18 mouse cellular contexts compared by ENCODE assay signal in the genomic region with DNA sequence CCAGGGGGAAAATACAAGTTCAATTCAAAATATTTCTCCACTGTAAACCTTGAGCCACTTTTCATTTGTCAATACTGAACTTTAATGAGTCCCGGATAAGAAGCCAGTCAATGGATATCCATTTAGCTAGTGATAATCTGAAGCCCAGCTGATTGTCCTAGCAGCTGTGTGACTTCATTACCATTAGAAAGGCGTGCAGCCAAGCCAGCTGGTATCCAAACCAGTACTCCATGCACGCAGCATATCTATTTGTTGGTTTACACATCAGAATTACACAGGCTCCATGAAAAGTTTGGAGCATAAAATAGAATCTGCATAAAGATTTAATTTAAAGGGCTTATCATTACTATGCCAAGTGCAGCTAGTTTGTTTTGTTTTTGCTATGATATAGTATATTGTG.
DNase-seq lines count a peak whose midpoint lies in the region; ATAC-seq lines count a peak whose summit lies in the region.
"Had no signal": no experiment of that assay in that cellular context is flagged by ENCODE, and none has a peak within 500 bp of the region (broad histone marks: within the 10 kb centered on the region; RNA-seq: fewer than 3 reads in every experiment).

No protein-coding gene starts in this region.

- H3K9ac ChIP-seq in hindbrain, embryonic 11.5 days (ENCODE audit: low read depth, low read length): no peak overlapping the region
- no peak overlapping the region for H3K9ac ChIP-seq in midbrain, embryonic 14.5 days (replicated peaks; ENCODE audit: low read length)
- H3K9ac ChIP-seq: heart, embryonic 12.5 days; kidney, embryonic 15.5 days; liver, embryonic 13.5 days; stomach, embryonic 15.5 days had no signal

- H3K4me2 ChIP-seq in hindbrain, embryonic 11.5 days (replicated peaks; ENCODE audit: low read depth, low read length): no peak overlapping the region
- H3K4me2 ChIP-seq in midbrain, embryonic 14.5 days (ENCODE audit: low read length): no peak overlapping the region
- H3K4me2 ChIP-seq: heart, embryonic 12.5 days; kidney, embryonic 15.5 days; liver, embryonic 13.5 days; stomach, embryonic 15.5 days had no signal

- ATAC-seq in hindbrain, embryonic 11.5 days (ENCODE audit: low FRiP score): peak; percentile 92
- peak; percentile 80; the same call in 1 of the 2 replicates for ATAC-seq in midbrain, embryonic 14.5 days (ENCODE audit: low FRiP score, low TSS enrichment)
- ATAC-seq: Patski had no signal

- 31% methylated on average over 3 of the region's 3 CpGs for WGBS in hindbrain, embryonic 11.5 days
- WGBS in midbrain, embryonic 14.5 days: 3% methylated on average over 3 of the region's 3 CpGs

- no peaks in the 10 kb centered on the region for H3K9me3 ChIP-seq in hindbrain, embryonic 11.5 days (ENCODE audit: control insufficient read depth, low read length)
- no peaks in the 10 kb centered on the region for H3K9me3 ChIP-seq in midbrain, embryonic 14.5 days (ENCODE audit: control insufficient read depth, low read length)
- H3K9me3 ChIP-seq: heart, embryonic 12.5 days; kidney, embryonic 15.5 days; liver, embryonic 13.5 days; stomach, embryonic 15.5 days had no signal

- no peaks in the 10 kb centered on the region for H3K27me3 ChIP-seq in hindbrain, embryonic 11.5 days (ENCODE audit: control insufficient read depth, insufficient read depth, low read length)
- no peaks in the 10 kb centered on the region for H3K27me3 ChIP-seq in midbrain, embryonic 14.5 days (ENCODE audit: control insufficient read depth, insufficient read depth, low read length)
- H3K27me3 ChIP-seq: heart, embryonic 12.5 days; kidney, embryonic 15.5 days; liver, embryonic 13.5 days; Patski; stomach, embryonic 15.5 days had no signal

- peak; percentile 4 for DNase-seq in R1 (ENCODE audit: low read depth, low spot score)
- DNase-seq in brain, adult 2 months (ENCODE audit: low read depth, low spot score): peak; percentile 19
- peak; percentile 49 for DNase-seq in hindbrain, embryonic 11.5 days (ENCODE audit: low spot score)
- peak; percentile 66 for DNase-seq in midbrain, embryonic 14.5 days
- DNase-seq in thymus, postnatal 4 days: no peak
- DNase-seq in adrenal gland, postnatal 25 days: no peak
- no peak for DNase-seq in gastrocnemius, postnatal 25 days
- DNase-seq: adrenal gland, adult 2 months; cerebellum, adult 11 months; gastrocnemius, postnatal 36 days; layer of hippocampus, adult 9-11 months; left cerebral cortex, postnatal 4 days; liver, embryonic 13.5 days had no signal

- no peak overlapping the region for H3K4me3 ChIP-seq in hindbrain, embryonic 11.5 days (ENCODE audit: low read depth, low read length)
- H3K4me3 ChIP-seq in midbrain, embryonic 14.5 days (replicated peaks; ENCODE audit: low read depth, low read length): no peak overlapping the region
- H3K4me3 ChIP-seq: heart, embryonic 12.5 days; kidney, embryonic 15.5 days; liver, embryonic 13.5 days; stomach, embryonic 15.5 days had no signal

- no peaks in the 10 kb centered on the region for H3K4me1 ChIP-seq in hindbrain, embryonic 11.5 days (replicated peaks; ENCODE audit: control insufficient read depth, insufficient read depth, low read length)
- H3K4me1 ChIP-seq in midbrain, embryonic 14.5 days (ENCODE audit: control insufficient read depth, insufficient read depth, low read length): 0 out of 2 replicates have a peak, but pooled peaks cover 4% of the 10 kb centered on the region
- H3K4me1 ChIP-seq: heart, embryonic 12.5 days; kidney, embryonic 15.5 days; liver, embryonic 13.5 days; stomach, embryonic 15.5 days had no signal

- no peaks in the 10 kb centered on the region for H3K36me3 ChIP-seq in hindbrain, embryonic 11.5 days (ENCODE audit: control insufficient read depth, insufficient read depth, low read length)
- no peaks in the 10 kb centered on the region for H3K36me3 ChIP-seq in midbrain, embryonic 14.5 days (ENCODE audit: control insufficient read depth, insufficient read depth, low read length)
- H3K36me3 ChIP-seq: heart, embryonic 12.5 days; kidney, embryonic 15.5 days; liver, embryonic 13.5 days; stomach, embryonic 15.5 days had no signal

- no peak overlapping the region for H3K27ac ChIP-seq in hindbrain, embryonic 11.5 days (ENCODE audit: low read depth, low read length)
- no peak overlapping the region for H3K27ac ChIP-seq in midbrain, embryonic 14.5 days (replicated peaks; ENCODE audit: low read depth, low read length)
- H3K27ac ChIP-seq: kidney, embryonic 15.5 days; liver, embryonic 13.5 days; macrophage; stomach, embryonic 15.5 days had no signal

Comparison
In these comparisons a context has a peak if more than half of its experiments do, and no peak if none do; other contexts are left out.
1. DNase-seq: peak in R1 (single experiment), brain, adult 2 months (single experiment), hindbrain, embryonic 11.5 days (single experiment) and midbrain, embryonic 14.5 days (single experiment); none in thymus, postnatal 4 days (single experiment), adrenal gland, postnatal 25 days (single experiment) and gastrocnemius, postnatal 25 days (single experiment).